Mouse (Mus musculus) lung, postnatal 0 days (tissue): ENCODE measurements at regions not wholly inside any gene's neighbourhood (a gene's known extent, or its start where the extent isn't known, plus 50 kb on each side); places are given as distances from the start of the nearest gene placed in this dataset.

ENCODE experiments used
- CTCF ChIP-seq: IDR thresholded peaks from 2 replicates; pipeline ENCODE4 v1.5.1; 2016; ENCODE audit warnings: antibody characterized with exemption, mild to moderate bottlenecking
- EP300 ChIP-seq: IDR thresholded peaks from 2 replicates; pipeline ENCODE4 v1.6.1; 2016; ENCODE audit warnings: antibody characterized with exemption, mild to moderate bottlenecking, control low read depth

GRCm38 (mm10) chr8:26239075-26239474 lies 119.7 kb downstream of the Gm45692 start:
- no peak for TF ChIP-seq EP300
- no peak for TF ChIP-seq CTCF
